Mouse (Mus musculus) MEL (cell line): ENCODE results near the gene Rab13. TPM values are rescaled to one million over a fixed set of nuclear protein-coding genes. Genes with fewer than 3 reads are reported as not detected.
"Not testable (repeated sequence)": the region's sequence is repeated elsewhere in the genome, so short reads cannot be mapped to it uniquely, and the experiment has no call there.

Experiments used
- DNase-seq: peaks from one replicate; pipeline ENCODE4 v3.0.0; 2011; ENCODE audit warnings: low read depth, low spot score
- H3K27ac ChIP-seq: 2 replicates; pipeline ENCODE4 v1.5.1; 2012; ENCODE audit warnings: low read depth, mild to moderate bottlenecking, control low read depth, low read length, moderate library complexity; ENCODE audit not compliant: control insufficient read depth
- H3K27me3 ChIP-seq, 2 experiments: fragments of 150-350 bp in 1 of 2; sonication (generic) in 1 of 2; 2 replicates each; pipeline ENCODE4 v1.6.1; 2012; ENCODE audit warnings: low read length in 2 of 2, mild to moderate bottlenecking in 2 of 2, improper control_type of control experiment in 1 of 2, moderate library complexity in 1 of 2; ENCODE audit not compliant: insufficient read depth in 2 of 2, control insufficient read depth in 1 of 2
- H3K36me3 ChIP-seq, 2 experiments: 2 replicates each; pipeline ENCODE4 v1.6.1; 2012 to 2014; ENCODE audit warnings: low read length in 2 of 2, improper control_type of control experiment in 1 of 2, inconsistent platforms in 1 of 2, mild to moderate bottlenecking in 1 of 2; ENCODE audit not compliant: insufficient read depth in 2 of 2, control insufficient read depth in 1 of 2
- H3K4me1 ChIP-seq, 2 experiments: fragments of 150-350 bp in 1 of 2; sonication (generic) in 1 of 2; 2 replicates each; pipeline ENCODE4 v1.6.1; 2012; ENCODE audit warnings: low read length in 2 of 2, improper control_type of control experiment in 1 of 2, mild to moderate bottlenecking in 1 of 2; ENCODE audit not compliant: insufficient read depth in 2 of 2, control insufficient read depth in 1 of 2
- H3K4me3 ChIP-seq, 2 experiments: fragments of 150-350 bp in 1 of 2; sonication (generic) in 1 of 2; 2 replicates each; pipeline ENCODE4 v1.5.1; 2012; ENCODE audit warnings: low read depth in 2 of 2, low read length in 2 of 2, mild to moderate bottlenecking in 2 of 2, moderate library complexity in 2 of 2, control low read depth in 1 of 2, improper control_type of control experiment in 1 of 2; ENCODE audit not compliant: control insufficient read depth in 1 of 2, insufficient read depth in 1 of 2
- H3K79me2 ChIP-seq: 2 replicates; pipeline ENCODE4 v1.6.1; 2012; ENCODE audit warnings: mild to moderate bottlenecking, low read length, moderate library complexity; ENCODE audit not compliant: control insufficient read depth, poor library complexity, insufficient read depth
- H3K9ac ChIP-seq: 2 replicates; pipeline ENCODE4 v1.6.1; 2012; ENCODE audit warnings: low read depth, mild to moderate bottlenecking, control low read depth, low read length, moderate library complexity; ENCODE audit not compliant: control insufficient read depth, poor library complexity, severe bottlenecking
- H3K9me3 ChIP-seq: fragments of 150-350 bp; sonication (generic); replicated peaks from 2 replicates; pipeline ENCODE4 v1.6.1; 2012; ENCODE audit warnings: mild to moderate bottlenecking, low read length, improper control_type of control experiment, moderate library complexity; ENCODE audit not compliant: insufficient read depth
- BHLHE40 ChIP-seq: IDR thresholded peaks from 2 replicates; pipeline ENCODE4 v1.6.1; 2012; ENCODE audit warnings: low read depth, mild to moderate bottlenecking, inconsistent platforms, low read length, improper control_type of control experiment, borderline replicate concordance
- CHD1 ChIP-seq: IDR thresholded peaks from 2 replicates; pipeline ENCODE4 v1.6.1; 2012; ENCODE audit warnings: low read depth, mild to moderate bottlenecking, inconsistent platforms, low read length, improper control_type of control experiment
- CHD2 ChIP-seq: IDR thresholded peaks from 2 replicates; pipeline ENCODE4 v1.6.1; 2011; ENCODE audit warnings: low read length, improper control_type of control experiment
- CTCF ChIP-seq, 3 experiments: IDR thresholded peaks in 2 of 3; conservative IDR thresholded peaks in 1 of 3; 2 replicates each; pipeline ENCODE4 v1.5.1; 2011 to 2012; ENCODE audit warnings: low read length in 3 of 3, low read depth in 2 of 3, mild to moderate bottlenecking in 2 of 3, improper control_type of control experiment in 1 of 3, inconsistent platforms in 1 of 3, mixed read lengths in 1 of 3, moderate library complexity in 1 of 3; ENCODE audit not compliant: control insufficient read depth in 1 of 3, insufficient read depth in 1 of 3, poor library complexity in 1 of 3, severe bottlenecking in 1 of 3
- E2F4 ChIP-seq: IDR thresholded peaks from 2 replicates; pipeline ENCODE4 v1.6.1; 2011; ENCODE audit warnings: low read depth, low read length, improper control_type of control experiment, borderline replicate concordance
- ELF1 ChIP-seq: IDR thresholded peaks from 2 replicates; pipeline ENCODE4 v1.6.1; 2014; ENCODE audit warnings: low read depth, mild to moderate bottlenecking, inconsistent platforms, low read length, improper control_type of control experiment, moderate library complexity
- EP300 ChIP-seq, 2 experiments: IDR thresholded peaks; 2 replicates each; pipeline ENCODE4 v1.6.1; 2011; ENCODE audit warnings: improper control_type of control experiment in 2 of 2, low read length in 2 of 2, low read depth in 1 of 2, mild to moderate bottlenecking in 1 of 2
- ETS1 ChIP-seq: IDR thresholded peaks from 2 replicates; pipeline ENCODE4 v1.6.1; 2012; ENCODE audit warnings: low read depth, mild to moderate bottlenecking, inconsistent platforms, low read length, improper control_type of control experiment, moderate library complexity
- GABPA ChIP-seq: IDR thresholded peaks from 2 replicates; pipeline ENCODE4 v1.6.1; 2012; ENCODE audit warnings: low read depth, mild to moderate bottlenecking, inconsistent platforms, low read length, improper control_type of control experiment, moderate library complexity
- GATA1 ChIP-seq: IDR thresholded peaks from 2 replicates; pipeline ENCODE4 v1.6.1; 2011; ENCODE audit warnings: low read depth, low read length, improper control_type of control experiment
- MAFK ChIP-seq: IDR thresholded peaks from 2 replicates; pipeline ENCODE4 v1.6.1; 2011; ENCODE audit warnings: low read depth, mild to moderate bottlenecking, low read length, improper control_type of control experiment, borderline replicate concordance
- MAX ChIP-seq: IDR thresholded peaks from 2 replicates; pipeline ENCODE4 v1.6.1; 2011; ENCODE audit warnings: low read length, improper control_type of control experiment
- MAZ ChIP-seq: IDR thresholded peaks from 2 replicates; pipeline ENCODE4 v1.6.1; 2012; ENCODE audit warnings: low read depth, mild to moderate bottlenecking, inconsistent platforms, low read length, improper control_type of control experiment
- MEF2A ChIP-seq: IDR thresholded peaks from 2 replicates; pipeline ENCODE4 v1.6.1; 2014; ENCODE audit warnings: low read depth, mild to moderate bottlenecking, inconsistent platforms, low read length, improper control_type of control experiment; ENCODE audit not compliant: poor library complexity, insufficient replicate concordance, severe bottlenecking; ENCODE audit errors: extremely low read depth
- MXI1 ChIP-seq: IDR thresholded peaks from 2 replicates; pipeline ENCODE4 v1.6.1; 2011; ENCODE audit warnings: mild to moderate bottlenecking, low read depth, low read length, improper control_type of control experiment
- MYB ChIP-seq: IDR thresholded peaks from 2 replicates; pipeline ENCODE4 v1.6.1; 2011; ENCODE audit warnings: mild to moderate bottlenecking, low read depth, low read length, improper control_type of control experiment
- MYC ChIP-seq: IDR thresholded peaks from 2 replicates; pipeline ENCODE4 v1.6.1; 2011; ENCODE audit warnings: low read depth, mild to moderate bottlenecking, low read length, improper control_type of control experiment, moderate library complexity
- NELFE ChIP-seq: IDR thresholded peaks from 2 replicates; pipeline ENCODE4 v1.6.1; 2011; ENCODE audit warnings: low read depth, low read length, improper control_type of control experiment
- POLR2A ChIP-seq, 2 experiments: IDR thresholded peaks; 2 replicates each; pipeline ENCODE4 v1.6.1; 2011 to 2012; ENCODE audit warnings: low read length in 2 of 2, mild to moderate bottlenecking in 2 of 2, control low read depth in 1 of 2, improper control_type of control experiment in 1 of 2, low read depth in 1 of 2, moderate library complexity in 1 of 2; ENCODE audit not compliant: control insufficient read depth in 1 of 2, insufficient read depth in 1 of 2, poor library complexity in 1 of 2
- POLR2AphosphoS2 ChIP-seq: IDR thresholded peaks from 2 replicates; pipeline ENCODE4 v1.6.1; 2011; ENCODE audit warnings: low read length, improper control_type of control experiment
- POLR2AphosphoS5 ChIP-seq: IDR thresholded peaks from 2 replicates; pipeline ENCODE4 v1.6.1; 2012; ENCODE audit warnings: low read depth, borderline replicate concordance, mild to moderate bottlenecking, inconsistent platforms, low read length, moderate library complexity, mixed read lengths
- RCOR1 ChIP-seq: IDR thresholded peaks from 2 replicates; pipeline ENCODE4 v1.6.1; 2012; ENCODE audit warnings: low read depth, mild to moderate bottlenecking, inconsistent platforms, low read length, improper control_type of control experiment
- TAL1 ChIP-seq: IDR thresholded peaks from 2 replicates; pipeline ENCODE4 v1.6.1; 2012; ENCODE audit warnings: mild to moderate bottlenecking, inconsistent platforms, low read length, moderate library complexity, mixed read lengths
- TCF12 ChIP-seq: IDR thresholded peaks from 2 replicates; pipeline ENCODE4 v1.6.1; 2014; ENCODE audit warnings: low read depth, mild to moderate bottlenecking, inconsistent platforms, low read length, improper control_type of control experiment, moderate library complexity
- UBTF ChIP-seq: IDR thresholded peaks from 2 replicates; pipeline ENCODE4 v1.6.1; 2012; ENCODE audit warnings: low read depth, mild to moderate bottlenecking, inconsistent platforms, low read length, improper control_type of control experiment, moderate library complexity, borderline replicate concordance; ENCODE audit not compliant: insufficient read depth
- USF1 ChIP-seq: IDR thresholded peaks from 2 replicates; pipeline ENCODE4 v1.6.1; 2014; ENCODE audit warnings: low read depth, mild to moderate bottlenecking, inconsistent platforms, low read length, improper control_type of control experiment, moderate library complexity
- ZKSCAN1 ChIP-seq: IDR thresholded peaks from 2 replicates; pipeline ENCODE4 v1.6.1; 2012; ENCODE audit warnings: low read depth, mild to moderate bottlenecking, inconsistent platforms, low read length, improper control_type of control experiment, moderate library complexity
- polyA plus RNA-seq, 2 experiments: library from polyadenylated mRNA; stranded (reverse) in 1 of 2; unstranded in 1 of 2; fragments of >175 nt in 1 of 2; fragments of >200 nt in 1 of 2; gene quantifications; 2 replicates each; pipeline versions ENCODE4 v1.2.1 to v1.2.4; 2012; ENCODE audit warnings: low replicate concordance in 2 of 2, low read depth in 1 of 2; ENCODE audit not compliant: insufficient read length in 2 of 2, insufficient read depth in 1 of 2, missing spikeins in 1 of 2
- total RNA-seq: library from RNA; depleted of rRNA; stranded (reverse); fragments of 300-350 nt; gene quantifications from 2 replicates; pipeline ENCODE4 v1.2.3, GENCODE M21; 2012

The Rab13 gene
- total and polyA plus RNA-seq, 3 experiments = 5.1 to 7.7 TPM; not detected in 1

DNA sequence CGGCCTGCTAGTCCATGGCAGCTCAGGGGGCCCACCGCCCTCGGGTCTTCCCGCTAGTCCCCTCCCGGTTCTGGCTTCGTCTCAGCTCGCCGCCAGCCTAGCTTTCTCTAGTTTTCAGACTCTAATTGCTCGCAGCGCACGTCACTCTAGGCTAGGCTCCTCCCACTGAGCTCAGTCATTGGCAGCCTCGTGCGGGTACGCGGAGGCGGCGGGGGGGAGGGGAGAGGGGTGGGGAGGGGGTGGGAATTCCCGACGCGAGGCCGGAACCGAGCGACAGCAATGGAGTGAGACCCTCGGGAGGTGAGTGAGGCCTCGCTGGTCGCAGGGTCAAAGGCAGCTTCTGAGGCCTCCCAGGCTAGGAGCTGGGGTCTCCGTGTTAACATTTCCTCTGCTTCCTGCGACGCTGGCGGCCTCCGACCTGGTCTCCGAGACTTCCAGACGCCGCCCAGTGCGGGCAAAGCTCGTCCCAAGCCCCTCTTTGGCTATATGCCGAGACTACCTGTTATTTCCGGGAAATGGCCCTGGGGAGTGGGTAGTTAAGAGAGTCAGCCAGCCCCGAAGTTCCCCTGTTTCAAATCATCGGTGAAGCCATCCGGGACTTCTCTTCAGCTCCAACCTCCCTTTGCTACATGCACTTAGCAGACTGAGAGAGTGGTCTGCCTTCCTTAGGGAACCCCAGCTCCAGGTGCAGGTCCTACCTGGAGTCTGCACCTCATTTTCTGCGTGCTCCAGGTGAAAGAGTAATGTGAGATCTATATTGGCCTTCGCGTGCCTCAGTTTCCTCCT lies 34.7 kb downstream of the Rab13 start, which contains the start of gene Slc39a1 (continued):
- TF ChIP-seq MEF2A (no peak), ETS1 (no peak), CTCF (IDR thresholded peaks at IDR 0.05 in 2 of 3, conservative IDR thresholded peaks at IDR 0.05 in 1 of 3; ENCODE audit: control insufficient read depth in 1 of 3, insufficient read depth in 1 of 3, low read depth in 2 of 3, low read length in 3 of 3, poor library complexity in 1 of 3, severe bottlenecking in 1 of 3) (no peak), MXI1 (no peak; the same call in 1 of the 2 replicates)

DNA sequence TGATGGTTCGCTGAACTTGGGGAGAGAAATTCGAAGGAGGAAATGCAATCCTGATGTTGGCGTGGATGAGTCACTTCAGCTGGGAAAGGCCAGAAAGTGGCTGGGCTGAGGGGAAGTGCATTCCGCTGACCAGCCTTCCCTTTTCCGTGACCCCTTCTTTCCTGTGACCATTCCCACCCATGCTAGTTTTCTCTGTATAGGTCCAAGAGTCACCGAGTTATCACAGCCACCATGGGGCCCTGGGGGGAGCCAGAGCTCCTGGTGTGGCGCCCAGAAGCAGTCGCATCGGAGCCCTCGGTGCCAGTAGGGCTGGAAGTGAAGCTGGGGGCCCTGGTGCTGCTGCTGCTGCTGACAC lies 35.2 kb downstream of the Rab13 start:
- Histone ChIP-seq H3K79me2 (peaks cover 7% of the 10 kb centered on the region), H3K4me3 (peak overlapping the region; percentile 72 to 98), H3K36me3 (peaks cover 0 to 7% of the 10 kb centered on the region in 2 experiments; a peak in 2 of 4 replicates), H3K4me1 (peaks cover 7 to 10% of the 10 kb centered on the region in 2 experiments; a peak in 2 of 4 replicates), H3K9ac (peak overlapping the region; percentile 78), H3K27me3 (no peaks in the 10 kb centered on the region), H3K9me3 (no peaks in the 10 kb centered on the region), H3K27ac (no peak overlapping the region)
- no peak for TF ChIP-seq ZKSCAN1
- TF ChIP-seq MYC = no peak
- TF ChIP-seq UBTF = no peak
- TF ChIP-seq GABPA = no peak
- no peak for TF ChIP-seq MYB
- no peak for TF ChIP-seq CHD2
- TF ChIP-seq CHD1 = no peak
- TF ChIP-seq TCF12 = no peak
- no peak for TF ChIP-seq TAL1
- TF ChIP-seq BHLHE40 = no peak
- TF ChIP-seq ELF1 = no peak
- no peak for TF ChIP-seq MAFK
- no peak for DNase-seq

DNA sequence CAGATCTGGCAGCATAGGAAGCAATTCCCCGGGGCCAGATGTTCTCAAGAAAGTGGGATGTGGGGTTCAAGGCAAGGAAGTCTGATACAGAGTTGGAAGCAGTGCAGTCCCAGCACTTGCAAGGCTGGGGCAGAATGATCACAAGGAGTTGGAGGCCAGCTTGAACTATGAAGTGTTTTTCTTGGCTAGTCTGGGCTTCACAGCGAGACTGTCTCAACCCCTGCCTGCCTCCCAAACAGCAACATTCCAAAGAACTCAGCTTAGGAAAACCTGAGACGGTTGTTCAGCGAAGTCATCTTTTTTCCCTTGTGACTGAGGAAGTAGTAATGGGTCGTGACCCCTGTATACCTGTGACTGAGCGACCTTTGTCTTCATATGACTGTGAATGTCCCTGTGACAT lies 37.3 kb downstream of the Rab13 start:
- peaks cover 8 to 10% of the 10 kb centered on the region in 2 experiments; a peak in 3 of 4 replicates for H3K4me1 ChIP-seq

DNA sequence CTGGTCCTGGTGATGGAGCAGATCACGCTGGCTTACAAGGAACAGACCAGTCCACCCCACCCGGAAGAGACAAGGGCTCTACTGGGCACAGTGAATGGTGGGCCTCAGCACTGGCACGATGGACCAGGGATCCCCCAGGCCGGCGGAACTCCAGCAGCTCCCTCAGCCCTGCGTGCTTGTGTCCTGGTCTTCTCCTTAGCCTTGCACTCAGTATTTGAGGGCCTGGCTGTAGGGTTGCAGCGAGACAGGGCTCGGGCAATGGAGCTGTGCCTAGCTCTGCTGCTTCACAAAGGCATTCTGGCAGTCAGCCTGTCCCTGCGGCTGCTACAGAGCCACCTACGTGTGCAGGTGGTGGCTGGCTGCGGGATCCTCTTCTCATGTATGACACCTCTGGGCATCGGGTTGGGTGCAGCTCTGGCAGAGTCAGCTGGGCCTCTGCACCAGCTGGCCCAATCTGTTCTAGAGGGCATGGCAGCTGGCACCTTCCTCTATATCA lies 38.3 kb downstream of the Rab13 start:
- H3K27me3 ChIP-seq, DNase-seq, H3K4me1 ChIP-seq, H3K27ac ChIP-seq, H3K9me3 ChIP-seq, H3K4me3 ChIP-seq, H3K9ac ChIP-seq, H3K36me3 ChIP-seq: not testable (repeated sequence)
- peaks cover 27% of the 10 kb centered on the region for H3K79me2 ChIP-seq

More for the DNA sequence above, 37.3 kb downstream of the Rab13 start:
- Histone ChIP-seq H3K36me3 (peaks cover 0 to 12% of the 10 kb centered on the region in 2 experiments; a peak in 3 of 4 replicates), H3K27ac (no peak overlapping the region), H3K79me2 (peaks cover 21% of the 10 kb centered on the region), H3K27me3 (no peaks in the 10 kb centered on the region), H3K9ac (no peak overlapping the region), H3K9me3 (no peaks in the 10 kb centered on the region), H3K4me3 (no peak overlapping the region)
- DNase-seq = no peak
- no peak for TF ChIP-seq USF1
- TF ChIP-seq GATA1 = no peak
- no peak for TF ChIP-seq NELFE
- no peak for TF ChIP-seq CHD2
- TF ChIP-seq MAZ = no peak
- no peak for TF ChIP-seq EP300 (IDR thresholded peaks at IDR 0.05; ENCODE audit: low read depth in 1 of 2, low read length in 2 of 2)
- no peak for TF ChIP-seq POLR2AphosphoS2
- TF ChIP-seq POLR2A (IDR thresholded peaks at IDR 0.05; ENCODE audit: control insufficient read depth in 1 of 2, insufficient read depth in 1 of 2, low read depth in 1 of 2, low read length in 2 of 2, poor library complexity in 1 of 2) = no peak
- TF ChIP-seq MAX = no peak
- TF ChIP-seq POLR2AphosphoS5 = no peak
- no peak for TF ChIP-seq GABPA
- TF ChIP-seq BHLHE40 = no peak
- no peak for TF ChIP-seq RCOR1
- no peak for TF ChIP-seq ELF1
- TF ChIP-seq E2F4 = no peak
- TF ChIP-seq MEF2A = no peak
